Mouse (Mus musculus) splenic B cell, adult 2 months (primary cell): Measurements from ENCODE around the gene Prss48.

Source experiments
- DNase-seq: peaks from one replicate; pipeline ENCODE4 v3.0.0-alpha.2; 2011; ENCODE audit warnings: low read depth, low spot score
- H3K27me3 ChIP-seq: 2 replicates; pipeline ENCODE4 v1.6.1; 2012; ENCODE audit warnings: mild to moderate bottlenecking, low read length, moderate library complexity, mixed read lengths; ENCODE audit not compliant: control insufficient read depth, poor library complexity, insufficient read depth, severe bottlenecking
- H3K36me3 ChIP-seq: 2 replicates; pipeline ENCODE4 v1.6.1; 2012; ENCODE audit warnings: mild to moderate bottlenecking, low read length, moderate library complexity, mixed read lengths; ENCODE audit not compliant: control insufficient read depth, poor library complexity, insufficient read depth, severe bottlenecking

Gene Prss48

GRCm38 (mm10) chr3:86020921-86021650 lies 18.8 kb upstream of the Prss48 start:
- DNase-seq: no peak
- H3K36me3 ChIP-seq: no peaks in the 10 kb centered on the region
- no peaks in the 10 kb centered on the region for H3K27me3 ChIP-seq

- DNase-seq: no peak
- no peaks in the 10 kb centered on the region for H3K27me3 ChIP-seq
- H3K36me3 ChIP-seq: no peaks in the 10 kb centered on the region
Observed at GRCm38 (mm10) chr3:86017484-86017883, 15.2 kb upstream of the Prss48 start.

GRCm38 (mm10) chr3:86016965-86017364 lies 14.7 kb upstream of the Prss48 start:
- DNase-seq: no peak
- H3K36me3 ChIP-seq: no peaks in the 10 kb centered on the region
- no peaks in the 10 kb centered on the region for H3K27me3 ChIP-seq

- Histone ChIP-seq H3K27me3 (no peaks in the 10 kb centered on the region), H3K36me3 (no peaks in the 10 kb centered on the region)
- no peak for DNase-seq
Observed at GRCm38 (mm10) chr3:86013837-86014236, 11.5 kb upstream of the Prss48 start.

GRCm38 (mm10) chr3:86011833-86012232 lies 9.5 kb upstream of the Prss48 start:
- no peak for DNase-seq
- Histone ChIP-seq H3K27me3 (no peaks in the 10 kb centered on the region), H3K36me3 (no peaks in the 10 kb centered on the region)

GRCm38 (mm10) chr3:86011373-86011772 lies 9.1 kb upstream of the Prss48 start:
- no peaks in the 10 kb centered on the region for H3K27me3 ChIP-seq
- no peaks in the 10 kb centered on the region for H3K36me3 ChIP-seq
- no peak for DNase-seq

GRCm38 (mm10) chr3:86010618-86011017 lies 8.3 kb upstream of the Prss48 start:
- Histone ChIP-seq H3K36me3 (no peaks in the 10 kb centered on the region), H3K27me3 (no peaks in the 10 kb centered on the region)
- DNase-seq: no peak

- no peak for DNase-seq
- no peaks in the 10 kb centered on the region for H3K27me3 ChIP-seq
- no peaks in the 10 kb centered on the region for H3K36me3 ChIP-seq
Observed at GRCm38 (mm10) chr3:86004751-86005150, 2.5 kb upstream of the Prss48 start.

GRCm38 (mm10) chr3:86002940-86003339 lies 649 bp upstream of the Prss48 start:
- Histone ChIP-seq H3K36me3 (no peaks in the 10 kb centered on the region), H3K27me3 (no peaks in the 10 kb centered on the region)
- DNase-seq: no peak

- no peaks in the 10 kb centered on the region for H3K36me3 ChIP-seq
- no peak for DNase-seq
- H3K27me3 ChIP-seq: no peaks in the 10 kb centered on the region
Observed at GRCm38 (mm10) chr3:86001271-86001670, 1.0 kb downstream of the Prss48 start.

GRCm38 (mm10) chr3:85994645-85995044 lies 7.6 kb downstream of the Prss48 start:
- Histone ChIP-seq H3K36me3 (no peaks in the 10 kb centered on the region), H3K27me3 (no peaks in the 10 kb centered on the region)
- DNase-seq: no peak

GRCm38 (mm10) chr3:85993744-85994143 lies 8.5 kb downstream of the Prss48 start:
- no peaks in the 10 kb centered on the region for H3K27me3 ChIP-seq
- DNase-seq: no peak
- H3K36me3 ChIP-seq: no peaks in the 10 kb centered on the region

- DNase-seq: no peak
Observed at GRCm38 (mm10) chr3:85991802-85992156, 10.5 kb downstream of the Prss48 start.

GRCm38 (mm10) chr3:85991140-85991801 lies 11.0 kb downstream of the Prss48 start:
- Histone ChIP-seq H3K27me3 (no peaks in the 10 kb centered on the region), H3K36me3 (no peaks in the 10 kb centered on the region)
- no peak for DNase-seq

More at GRCm38 (mm10) chr3:85991802-85992156, 10.5 kb downstream of the Prss48 start:
- no peaks in the 10 kb centered on the region for H3K36me3 ChIP-seq
- no peaks in the 10 kb centered on the region for H3K27me3 ChIP-seq

GRCm38 (mm10) chr3:85987225-85987624 lies 15.1 kb downstream of the Prss48 start:
- DNase-seq: no peak
- H3K36me3 ChIP-seq: no peaks in the 10 kb centered on the region
- H3K27me3 ChIP-seq: no peaks in the 10 kb centered on the region
